Mouse (Mus musculus): ENCODE measurements at regions not wholly inside any gene's neighbourhood (a gene's known extent, or its start where the extent isn't known, plus 50 kb on each side); places are given as distances from the start of the nearest gene placed in this dataset.

DNA sequence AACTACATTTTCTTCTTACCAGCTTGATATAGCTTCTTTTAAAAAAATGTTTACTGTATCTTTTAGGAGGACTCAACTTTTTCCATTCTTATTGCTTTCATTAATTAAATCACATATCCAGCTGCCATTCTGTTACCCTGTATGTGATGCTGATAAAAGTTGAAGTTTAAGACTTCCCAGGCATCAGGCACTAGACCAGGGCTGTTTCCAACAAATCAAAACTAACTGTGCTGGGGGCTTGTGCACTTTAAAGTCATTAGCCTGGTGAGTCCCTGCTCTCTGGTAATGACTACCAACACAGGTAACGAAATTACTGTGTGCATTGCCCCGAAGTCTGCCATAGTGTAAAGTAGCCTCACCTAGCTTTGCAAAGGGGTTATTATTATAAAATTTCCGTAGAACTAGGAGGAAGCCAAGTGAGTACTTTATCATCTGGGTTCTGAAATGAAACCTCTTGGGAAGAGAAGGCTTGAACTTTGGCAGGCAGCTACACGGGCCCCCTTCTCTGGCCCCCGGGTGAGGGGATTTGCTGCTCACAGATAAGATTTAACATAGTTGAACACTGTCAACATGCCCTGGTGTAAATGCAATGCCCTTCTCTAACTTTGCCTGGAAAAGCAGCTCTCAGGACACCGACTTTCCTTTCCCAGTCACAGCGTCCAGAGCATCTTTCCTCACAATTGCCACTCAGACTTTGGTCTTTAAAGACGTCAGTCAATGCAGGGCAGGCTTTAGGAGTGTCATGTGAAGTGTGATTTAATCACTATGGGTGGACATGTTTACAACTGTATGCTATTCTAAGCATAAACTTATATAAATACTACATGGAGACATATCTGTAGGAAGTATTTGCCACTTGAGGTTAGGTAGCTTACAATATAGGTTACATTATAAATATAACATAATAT lies 122.1 kb upstream of the Tab2 start:
- 52% methylated on average over 8 of the region's 8 CpGs for WGBS
- no peak overlapping the region for H3K4me3 ChIP-seq (replicated peaks; ENCODE audit: extremely low read depth, low read depth, low read length)
- no peak for TF ChIP-seq CTCF (IDR thresholded peaks at IDR 0.05; ENCODE audit: insufficient read depth, low read length)
- TF ChIP-seq POLR2A (IDR thresholded peaks at IDR 0.05; ENCODE audit: borderline replicate concordance, extremely low read depth, low read depth, low read length) = no peak

DNA sequence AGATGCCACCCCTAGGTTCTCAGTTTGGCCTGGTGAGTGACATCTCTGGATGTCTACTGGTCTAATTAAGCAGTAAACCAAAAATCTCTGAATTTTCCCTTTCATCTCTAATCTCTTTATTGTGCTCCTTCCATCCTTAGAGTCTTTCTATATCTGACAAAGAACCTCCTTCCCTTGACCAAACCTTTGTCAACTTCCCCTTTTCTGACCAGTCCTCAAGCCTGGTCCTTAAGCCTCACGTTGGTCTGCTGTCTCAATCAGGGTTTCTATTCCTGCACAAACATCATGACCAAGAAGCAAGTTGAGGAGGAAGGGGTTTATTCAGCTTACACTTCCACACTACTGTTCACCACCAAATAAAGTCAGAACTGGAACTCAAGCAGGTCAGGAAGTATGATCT lies 116.4 kb upstream of the Tab2 start:
- Histone ChIP-seq H3K4me3 (replicated peaks; ENCODE audit: extremely low read depth, low read depth, low read length) (no peak overlapping the region), H3K4me1 (ENCODE audit: control insufficient read depth, insufficient read depth, low read length) (no peaks in the 10 kb centered on the region)
- TF ChIP-seq CTCF (IDR thresholded peaks at IDR 0.05; ENCODE audit: insufficient read depth, low read length) (no peak), POLR2A (IDR thresholded peaks at IDR 0.05; ENCODE audit: borderline replicate concordance, extremely low read depth, low read depth, low read length) (no peak)
- 72% methylated on average over 1 of the region's 1 CpGs for WGBS
- DNase-seq = no peak

More for the DNA sequence above, 122.1 kb upstream of the Tab2 start:
- no peaks in the 10 kb centered on the region for H3K4me1 ChIP-seq (ENCODE audit: control insufficient read depth, insufficient read depth, low read length)
- no peak for DNase-seq

DNA sequence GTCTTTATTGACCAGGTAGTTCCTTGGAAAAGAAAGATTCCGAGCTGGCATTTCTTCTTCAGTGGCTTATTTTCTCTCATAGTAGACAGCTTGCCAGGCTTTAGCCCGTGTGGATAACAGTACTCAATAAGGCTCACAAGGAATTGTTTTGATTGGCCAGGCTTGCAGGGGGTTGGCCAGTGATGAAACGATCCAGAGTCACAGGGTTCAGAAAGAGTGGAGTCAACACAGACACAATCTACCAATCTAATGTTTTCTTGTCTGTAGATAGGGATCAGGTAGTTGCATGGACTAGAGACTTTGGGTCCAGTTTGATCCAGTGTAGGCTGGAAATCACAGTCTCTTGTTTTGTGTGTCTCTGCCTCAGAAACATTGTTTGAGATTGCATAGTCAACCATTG lies 115.8 kb upstream of the Tab2 start:
- TF ChIP-seq CTCF (IDR thresholded peaks at IDR 0.05; ENCODE audit: insufficient read depth, low read length) (no peak), POLR2A (IDR thresholded peaks at IDR 0.05; ENCODE audit: borderline replicate concordance, extremely low read depth, low read depth, low read length) (no peak)
- 60% methylated on average over 3 of the region's 3 CpGs for WGBS
- H3K4me3 ChIP-seq (replicated peaks; ENCODE audit: extremely low read depth, low read depth, low read length) = no peak overlapping the region
- no peaks in the 10 kb centered on the region for H3K4me1 ChIP-seq (ENCODE audit: control insufficient read depth, insufficient read depth, low read length)
- DNase-seq = no peak

- DNase-seq = no peak
- Histone ChIP-seq H3K4me3 (replicated peaks; ENCODE audit: extremely low read depth, low read depth, low read length) (no peak overlapping the region), H3K4me1 (ENCODE audit: control insufficient read depth, insufficient read depth, low read length) (no peaks in the 10 kb centered on the region; the same call in 1 of the 2 replicates)
- WGBS = 51% methylated on average over 2 of the region's 2 CpGs
- no peak for TF ChIP-seq CTCF (IDR thresholded peaks at IDR 0.05; ENCODE audit: insufficient read depth, low read length)
Observed at GRCm38 (mm10) chr10:8070472-8070871, 114.4 kb upstream of the Tab2 start.

GRCm38 (mm10) chr10:8066926-8067325 lies 110.9 kb upstream of the Tab2 start:
- Histone ChIP-seq H3K4me1 (ENCODE audit: control insufficient read depth, insufficient read depth, low read length) (no peaks in the 10 kb centered on the region; the same call in 1 of the 2 replicates), H3K4me3 (replicated peaks; ENCODE audit: extremely low read depth, low read depth, low read length) (no peak overlapping the region)
- DNase-seq = no peak
- 44% methylated on average over 3 of the region's 3 CpGs for WGBS
- no peak for TF ChIP-seq CTCF (IDR thresholded peaks at IDR 0.05; ENCODE audit: insufficient read depth, low read length)
- TF ChIP-seq POLR2A (IDR thresholded peaks at IDR 0.05; ENCODE audit: borderline replicate concordance, extremely low read depth, low read depth, low read length) = no peak

DNA sequence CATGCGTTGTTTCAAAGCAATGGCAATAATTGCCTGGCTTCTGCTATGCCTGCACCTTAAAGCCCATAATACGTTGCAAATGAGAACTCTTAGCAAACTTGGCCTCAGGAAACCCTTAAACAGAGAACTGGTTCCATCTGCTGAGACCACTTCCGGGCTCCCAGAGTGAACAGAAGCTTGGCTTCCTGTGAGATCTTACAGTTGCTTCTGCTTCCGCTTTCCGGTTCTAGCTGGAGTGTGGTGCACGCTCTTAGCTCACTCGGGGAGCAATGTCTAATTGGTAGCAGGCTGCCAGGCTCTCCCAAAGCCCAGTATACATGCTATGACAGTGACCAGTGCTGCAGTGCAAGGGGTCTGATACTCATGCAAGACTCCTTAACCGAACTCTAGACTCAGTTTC lies 109.7 kb upstream of the Tab2 start:
- TF ChIP-seq POLR2A (IDR thresholded peaks at IDR 0.05; ENCODE audit: borderline replicate concordance, extremely low read depth, low read depth, low read length) (no peak), CTCF (IDR thresholded peaks at IDR 0.05; ENCODE audit: insufficient read depth, low read length) (no peak)

DNA sequence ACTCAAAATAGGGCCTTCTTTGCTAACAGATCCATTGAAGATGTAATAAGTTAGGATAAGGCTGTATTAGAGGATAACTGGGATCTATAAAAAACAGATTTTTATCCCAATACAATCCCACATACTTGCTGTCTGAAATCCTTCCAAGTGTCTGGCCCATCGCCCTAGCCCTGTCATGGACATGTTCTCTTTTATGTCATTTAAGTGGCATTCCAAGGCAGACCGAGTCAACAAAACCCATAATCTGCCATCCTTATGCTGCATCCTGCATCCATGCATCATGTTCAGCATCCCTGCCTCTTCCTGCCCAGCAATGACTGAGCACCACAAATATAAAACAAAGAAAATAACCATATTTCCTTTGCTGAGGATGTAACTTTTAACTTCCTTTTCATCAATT lies 108.3 kb upstream of the Tab2 start:
- H3K4me3 ChIP-seq (replicated peaks; ENCODE audit: extremely low read depth, low read depth, low read length) = no peak overlapping the region
- no peaks in the 10 kb centered on the region; the same call in 1 of the 2 replicates for H3K4me1 ChIP-seq (ENCODE audit: control insufficient read depth, insufficient read depth, low read length)
- 61% methylated on average over 2 of the region's 2 CpGs for WGBS
- TF ChIP-seq POLR2A (IDR thresholded peaks at IDR 0.05; ENCODE audit: borderline replicate concordance, extremely low read depth, low read depth, low read length) (no peak), CTCF (IDR thresholded peaks at IDR 0.05; ENCODE audit: insufficient read depth, low read length) (no peak)
- no peak for DNase-seq

More for the DNA sequence above, 109.7 kb upstream of the Tab2 start:
- 52% methylated on average over 8 of the region's 8 CpGs for WGBS
- H3K4me3 ChIP-seq (replicated peaks; ENCODE audit: extremely low read depth, low read depth, low read length) = no peak overlapping the region
- no peak for DNase-seq
- no peaks in the 10 kb centered on the region; the same call in 1 of the 2 replicates for H3K4me1 ChIP-seq (ENCODE audit: control insufficient read depth, insufficient read depth, low read length)

- Histone ChIP-seq H3K4me1 (ENCODE audit: control insufficient read depth, insufficient read depth, low read length) (no peaks in the 10 kb centered on the region; the same call in 1 of the 2 replicates), H3K4me3 (replicated peaks; ENCODE audit: extremely low read depth, low read depth, low read length) (no peak overlapping the region)
- DNase-seq = no peak
- TF ChIP-seq POLR2A (IDR thresholded peaks at IDR 0.05; ENCODE audit: borderline replicate concordance, extremely low read depth, low read depth, low read length) = no peak
- TF ChIP-seq CTCF (IDR thresholded peaks at IDR 0.05; ENCODE audit: insufficient read depth, low read length) = no peak
- 60% methylated on average over 5 of the region's 5 CpGs for WGBS
Observed at GRCm38 (mm10) chr10:8063458-8064090, 107.5 kb upstream of the Tab2 start.

- Histone ChIP-seq H3K4me3 (replicated peaks; ENCODE audit: extremely low read depth, low read depth, low read length) (no peak overlapping the region), H3K4me1 (ENCODE audit: control insufficient read depth, insufficient read depth, low read length) (no peaks in the 10 kb centered on the region)
- no peak for TF ChIP-seq POLR2A (IDR thresholded peaks at IDR 0.05; ENCODE audit: borderline replicate concordance, extremely low read depth, low read depth, low read length)
- TF ChIP-seq CTCF (IDR thresholded peaks at IDR 0.05; ENCODE audit: insufficient read depth, low read length) = no peak
- DNase-seq = no peak
Observed at GRCm38 (mm10) chr10:8060987-8061386, 105.0 kb upstream of the Tab2 start.

DNA sequence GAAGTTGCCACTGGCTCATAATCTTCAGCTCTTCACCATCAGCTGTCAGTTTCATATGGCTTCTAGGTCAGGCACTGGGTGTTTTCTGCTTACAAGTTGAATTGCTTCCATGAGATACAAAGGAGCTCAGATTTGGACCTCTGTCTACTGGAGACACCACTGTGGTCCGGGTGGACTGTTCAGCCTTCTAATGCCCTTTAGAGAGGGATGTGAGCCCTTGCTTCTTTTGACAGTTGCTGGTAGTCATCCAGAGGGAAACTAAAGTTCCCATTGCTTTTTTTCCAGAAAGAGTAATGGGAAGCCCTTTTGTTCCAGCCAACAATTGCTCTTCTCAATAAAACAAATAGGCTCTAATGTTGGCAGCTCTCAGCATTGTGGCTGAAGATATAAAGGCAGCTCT lies 103.7 kb upstream of the Tab2 start:
- DNase-seq = no peak
- TF ChIP-seq CTCF (IDR thresholded peaks at IDR 0.05; ENCODE audit: insufficient read depth, low read length) (no peak), POLR2A (IDR thresholded peaks at IDR 0.05; ENCODE audit: borderline replicate concordance, extremely low read depth, low read depth, low read length) (no peak)
- WGBS = 62% methylated on average over 1 of the region's 1 CpGs
- Histone ChIP-seq H3K4me1 (ENCODE audit: control insufficient read depth, insufficient read depth, low read length) (no peaks in the 10 kb centered on the region), H3K4me3 (replicated peaks; ENCODE audit: extremely low read depth, low read depth, low read length) (no peak overlapping the region)
